8 mouse cellular contexts compared by ENCODE assay signal in genomic region chr2:10010263-10010909, GRCm38 (mm10). TPM values are rescaled to one million over a fixed set of nuclear protein-coding genes. Genes with fewer than 3 reads are reported as not detected.
DNase-seq lines count a peak whose midpoint lies in the region; ATAC-seq and TF ChIP-seq lines count a peak whose summit lies in the region.

No protein-coding gene starts in this region.

- H3K27ac ChIP-seq in kidney, postnatal 0 days: no peak overlapping the region

- H3K4me1 ChIP-seq in kidney, postnatal 0 days (replicated peaks; ENCODE audit: insufficient read depth, low read length): no peaks in the 10 kb centered on the region

- TF ChIP-seq CTCF in kidney, postnatal 0 days (IDR thresholded peaks at IDR 0.05; ENCODE audit: low read depth): peak; percentile 95

- no peak overlapping the region for H3K9ac ChIP-seq in kidney, postnatal 0 days (ENCODE audit: low read depth, low read length)

- no peaks in the 10 kb centered on the region for H3K27me3 ChIP-seq in kidney, postnatal 0 days (ENCODE audit: insufficient read depth, low read length)

- DNase-seq in frontal cortex, postnatal 10 days (ENCODE audit: low spot score in 2 of 2): no peak
- peak; percentile 23 for DNase-seq in right cerebral cortex, adult 18-20 months
- DNase-seq in right cerebral cortex, postnatal 4 days: no peak
- DNase-seq in cerebellum, postnatal 14 days: peak; percentile 37 to 59
- DNase-seq in kidney, postnatal 0 days (ENCODE audit: low spot score): peak; percentile 92
- DNase-seq in retina, embryonic 14.5 days (ENCODE audit: low spot score): peak; percentile 80
- no peak for DNase-seq in layer of hippocampus, adult 9-11 months

- H3K4me2 ChIP-seq in kidney, postnatal 0 days (ENCODE audit: low read length): 0 out of 2 replicates have a peak overlapping the region, but pooled peaks have one; percentile 18

- peak; percentile 80 for ATAC-seq in frontal cortex, adult (ENCODE audit: low TSS enrichment)
- ATAC-seq in kidney, postnatal 0 days (replicated peaks; ENCODE audit: low FRiP score, low read depth): no peak

- H3K4me3 ChIP-seq in kidney, postnatal 0 days (replicated peaks; ENCODE audit: low read depth, low read length): no peak overlapping the region

- WGBS in kidney, postnatal 0 days: 37% methylated on average over 7 of the region's 7 CpGs

- no peaks in the 10 kb centered on the region for H3K36me3 ChIP-seq in kidney, postnatal 0 days (ENCODE audit: insufficient read depth, low read length)

- no peaks in the 10 kb centered on the region for H3K9me3 ChIP-seq in kidney, postnatal 0 days (replicated peaks; ENCODE audit: low read length)

RNA-seq across cellular contexts. Expression of gene Taf3, which starts 38.0 kb away (rescaled TPM):
- polyA plus RNA-seq in kidney, postnatal 0 days (2015; fragmentation: Nextera tagmentation; extraction: Ambion mirVana): 12.6 and 13.7 TPM in 2 replicates

Comparison
In these comparisons a context has a peak if more than half of its experiments do, and no peak if none do; other contexts are left out.
1. DNase-seq: peak in right cerebral cortex, adult 18-20 months (single experiment), cerebellum, postnatal 14 days (2 of 2), kidney, postnatal 0 days (single experiment) and retina, embryonic 14.5 days (single experiment); none in frontal cortex, postnatal 10 days (0 of 2), right cerebral cortex, postnatal 4 days (single experiment) and layer of hippocampus, adult 9-11 months (single experiment).